Mouse (Mus musculus) lung, adult 2 months (tissue): Measurements from ENCODE around the gene Gm156. TPM values are rescaled to one million over a fixed set of nuclear protein-coding genes. Genes with fewer than 3 reads are reported as not detected.
"Not testable (repeated sequence)": the region's sequence is repeated elsewhere in the genome, so short reads cannot be mapped to it uniquely, and the experiment has no call there.

Source experiments
- DNase-seq: peaks from one replicate; pipeline ENCODE4 v3.0.0; 2022
- H3K4me1 ChIP-seq: fragments of 200-500 bp; 2 replicates; pipeline ENCODE4 v1.6.1; 2011; ENCODE audit warnings: low read length; ENCODE audit not compliant: control insufficient read depth, insufficient read depth
- H3K4me3 ChIP-seq: fragments of 200-500 bp; replicated peaks from 2 replicates; pipeline ENCODE3; 2011; ENCODE audit warnings: low read depth, mild to moderate bottlenecking, control low read depth, low read length; ENCODE audit errors: extremely low read depth
- CTCF ChIP-seq: fragments of 200-500 bp; IDR thresholded peaks from 2 replicates; pipeline ENCODE4 v1.5.1; 2011; ENCODE audit warnings: mild to moderate bottlenecking, low read length, control low read depth; ENCODE audit not compliant: insufficient read depth
- POLR2A ChIP-seq: fragments of 200-500 bp; IDR thresholded peaks from 2 replicates; pipeline ENCODE4 v1.6.1; 2011; ENCODE audit warnings: low read depth, mild to moderate bottlenecking, control low read depth, low read length, borderline replicate concordance; ENCODE audit errors: extremely low read depth
- WGBS: fragments of 180-500 bp; shearing (Covaris S2); methylation state at CpG from one replicate; pipeline ENCODE4 v1.1.7; 2018; 5-methylcytosine and 5-hydroxymethylcytosine counted together
- polyA plus RNA-seq: library from polyadenylated mRNA; depleted of rRNA; stranded (reverse); fragments of >200 nt; gene quantifications from 2 replicates; pipeline ENCODE4 v1.2.3, GENCODE M21; 2012; rRNA removed

Gm156 gene
- polyA plus RNA-seq: not detected in 2 replicates

DNA sequence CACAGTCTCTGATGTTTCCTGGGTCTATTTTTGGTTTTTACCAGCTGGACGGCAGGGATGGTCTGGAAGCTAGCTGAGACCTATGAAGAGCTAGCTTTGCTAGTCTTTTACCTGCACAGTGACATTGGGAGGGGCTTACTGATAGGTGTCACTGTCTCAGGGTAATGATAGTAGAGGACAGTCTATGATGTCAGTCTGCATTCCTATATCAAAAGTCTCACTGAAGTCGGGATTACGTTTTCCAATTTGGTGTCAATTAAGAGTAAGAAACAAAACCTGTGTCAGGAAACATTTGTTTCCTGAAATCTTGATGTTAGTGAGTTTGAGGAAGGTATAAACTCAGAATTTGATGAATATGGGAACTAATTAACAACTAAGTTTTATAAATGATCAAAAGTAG lies at the start of gene Gm156:
TSS of gene Gm156 (minus strand) at position 101 of the 400 bp plus-strand sequence.
- not testable (repeated sequence) for DNase-seq, H3K4me1 ChIP-seq, H3K4me3 ChIP-seq
- whole genome bisulfite sequencing: 82% methylated on average over 3 of the region's 3 CpGs

DNA sequence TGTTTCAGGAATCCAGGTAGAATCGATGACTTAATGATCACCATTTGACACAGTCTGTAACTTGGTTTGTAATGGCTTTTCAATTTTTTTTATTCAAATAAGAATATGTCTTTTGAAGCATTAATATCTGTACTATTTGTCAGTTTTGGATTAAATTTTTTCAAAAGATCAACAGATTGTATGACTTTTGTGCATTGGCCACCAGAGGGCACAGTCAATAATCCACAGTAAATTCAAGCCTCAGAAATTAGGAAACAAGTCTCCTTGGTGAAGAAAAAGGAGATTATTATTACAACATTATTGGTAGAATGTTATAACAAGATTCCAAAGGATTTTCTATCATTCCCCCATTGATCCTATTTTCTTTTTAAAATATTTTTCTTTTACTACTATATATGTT lies 41.5 kb upstream of the Gm156 start:
- 70% methylated on average over 1 of the region's 1 CpGs for WGBS
- no peak for TF ChIP-seq CTCF
- no peak for TF ChIP-seq POLR2A
- no peak for DNase-seq
- Histone ChIP-seq H3K4me3 (no peak overlapping the region), H3K4me1 (no peaks in the 10 kb centered on the region)

DNA sequence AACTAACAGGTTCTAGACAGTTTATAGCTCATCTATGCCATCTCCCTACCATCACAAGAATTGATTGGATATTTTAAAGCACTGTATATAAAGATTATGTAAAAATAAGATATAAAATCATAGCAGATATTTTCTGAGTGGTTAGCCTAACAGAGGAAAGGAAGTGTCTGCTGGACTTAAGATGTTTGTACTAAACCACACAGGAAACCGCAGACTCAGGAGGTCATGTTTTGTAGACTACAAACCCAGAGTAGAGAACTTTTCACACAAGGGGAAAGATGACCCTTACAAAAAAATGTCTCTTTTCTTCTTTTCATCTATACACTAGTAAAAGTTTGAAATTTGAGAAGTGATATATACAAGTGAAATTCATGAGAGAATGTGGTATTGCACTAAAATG lies 39.9 kb upstream of the Gm156 start:
- DNase-seq: no peak
- no peak for TF ChIP-seq POLR2A
- TF ChIP-seq CTCF: no peak
- no peak overlapping the region for H3K4me3 ChIP-seq
- 57% methylated on average over 1 of the region's 1 CpGs for WGBS
- H3K4me1 ChIP-seq: no peaks in the 10 kb centered on the region

DNA sequence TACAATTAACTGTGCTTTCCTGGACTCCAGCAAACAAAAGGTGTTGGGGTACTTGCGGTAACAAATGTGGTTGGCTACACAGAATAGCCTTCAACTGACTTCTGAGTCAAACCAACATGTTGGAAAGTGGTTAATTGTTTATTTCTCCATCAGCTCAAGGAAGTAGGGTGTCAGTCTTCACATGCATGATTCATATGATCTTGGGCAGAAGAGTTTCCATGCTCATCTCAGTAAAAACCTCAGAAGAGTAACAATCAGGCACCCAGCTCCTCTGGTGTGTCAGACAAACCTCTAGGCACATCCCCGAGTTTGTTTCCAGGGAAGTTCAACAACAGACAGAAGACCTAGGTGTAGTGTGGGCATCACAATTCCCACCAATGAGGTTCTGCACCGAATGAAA lies 33.7 kb upstream of the Gm156 start:
- no peak for DNase-seq
- no peak for TF ChIP-seq POLR2A
- no peak for TF ChIP-seq CTCF
- WGBS: 58% methylated on average over 3 of the region's 3 CpGs
- H3K4me1 ChIP-seq: no peaks in the 10 kb centered on the region
- H3K4me3 ChIP-seq: no peak overlapping the region

DNA sequence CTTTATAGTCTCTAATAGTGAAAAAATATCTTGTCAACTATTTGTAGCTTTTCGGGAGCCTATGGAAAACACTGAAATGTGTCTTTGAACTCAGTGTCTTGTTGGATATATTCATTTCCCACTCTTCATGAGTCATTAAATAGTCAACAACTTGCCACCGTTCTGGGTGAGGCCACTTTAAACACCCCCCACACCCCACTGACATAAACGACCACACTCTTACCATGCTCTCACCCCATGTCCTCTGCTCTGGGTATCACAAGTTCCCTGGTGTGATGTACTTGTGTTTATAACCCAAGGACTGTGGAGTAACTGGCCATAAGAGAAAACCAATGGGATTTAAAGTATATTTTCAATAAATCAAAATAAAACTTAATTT lies 36.4 kb downstream of the Gm156 start:
- H3K4me1 ChIP-seq: no peaks in the 10 kb centered on the region
- no peak overlapping the region for H3K4me3 ChIP-seq
- no peak for DNase-seq
- TF ChIP-seq POLR2A (no peak), CTCF (no peak)
- WGBS: 60% methylated on average over 3 of the region's 3 CpGs

DNA sequence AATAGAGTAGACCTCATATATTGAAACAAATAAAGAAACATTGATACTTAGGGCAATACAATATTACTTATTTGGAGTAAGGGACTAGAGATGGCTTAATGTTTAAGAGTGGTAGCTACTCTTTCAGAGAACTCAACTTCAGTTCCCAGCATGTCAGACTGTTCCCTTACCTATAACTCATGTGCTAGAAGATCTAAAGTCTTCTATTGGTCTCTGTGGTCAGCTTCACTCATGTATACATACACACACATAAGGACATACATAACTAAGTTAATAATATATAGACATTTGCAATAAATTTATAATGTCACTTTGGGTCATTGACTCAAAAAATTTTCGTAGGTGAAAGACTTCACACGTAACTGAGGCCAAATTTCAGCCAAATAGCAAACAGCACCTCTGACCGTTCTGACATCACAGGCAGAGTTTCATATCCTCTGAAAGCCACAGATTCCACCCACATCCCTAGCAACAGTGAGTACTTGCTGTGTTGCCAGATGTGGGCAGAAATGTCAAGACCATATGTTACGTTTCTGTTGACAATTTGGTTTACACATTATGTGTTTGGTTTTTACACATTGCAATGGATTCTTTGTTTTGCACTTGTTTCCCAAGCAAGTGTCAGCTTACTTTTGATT lies 36.9 kb downstream of the Gm156 start:
- Histone ChIP-seq H3K4me3 (no peak overlapping the region), H3K4me1 (no peaks in the 10 kb centered on the region)
- 66% methylated on average over 4 of the region's 4 CpGs for WGBS
- DNase-seq: no peak
- TF ChIP-seq POLR2A: no peak
- TF ChIP-seq CTCF: no peak

DNA sequence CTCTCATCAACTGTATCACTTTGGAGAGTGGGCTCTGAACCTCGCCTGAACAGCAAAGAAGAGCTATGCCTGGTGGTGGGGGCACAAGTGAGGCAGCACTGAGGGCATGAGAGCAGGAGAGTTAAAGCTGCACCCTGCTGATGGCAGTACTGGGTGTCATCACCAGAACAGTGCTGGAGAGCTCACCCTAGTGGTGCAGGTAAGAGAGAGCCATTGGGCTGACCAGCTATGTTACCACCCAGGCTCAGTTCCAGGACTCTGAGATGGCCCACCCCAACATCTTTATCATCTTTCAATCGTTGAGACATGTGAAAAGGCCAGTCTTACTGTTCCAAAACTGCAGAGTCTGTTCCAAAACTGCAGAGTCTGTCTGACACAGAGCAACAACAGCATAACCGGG lies 37.9 kb downstream of the Gm156 start:
- 61% methylated on average over 3 of the region's 3 CpGs for WGBS
- TF ChIP-seq POLR2A (no peak), CTCF (no peak)
- Histone ChIP-seq H3K4me3 (no peak overlapping the region), H3K4me1 (no peaks in the 10 kb centered on the region)
- DNase-seq: no peak

DNA sequence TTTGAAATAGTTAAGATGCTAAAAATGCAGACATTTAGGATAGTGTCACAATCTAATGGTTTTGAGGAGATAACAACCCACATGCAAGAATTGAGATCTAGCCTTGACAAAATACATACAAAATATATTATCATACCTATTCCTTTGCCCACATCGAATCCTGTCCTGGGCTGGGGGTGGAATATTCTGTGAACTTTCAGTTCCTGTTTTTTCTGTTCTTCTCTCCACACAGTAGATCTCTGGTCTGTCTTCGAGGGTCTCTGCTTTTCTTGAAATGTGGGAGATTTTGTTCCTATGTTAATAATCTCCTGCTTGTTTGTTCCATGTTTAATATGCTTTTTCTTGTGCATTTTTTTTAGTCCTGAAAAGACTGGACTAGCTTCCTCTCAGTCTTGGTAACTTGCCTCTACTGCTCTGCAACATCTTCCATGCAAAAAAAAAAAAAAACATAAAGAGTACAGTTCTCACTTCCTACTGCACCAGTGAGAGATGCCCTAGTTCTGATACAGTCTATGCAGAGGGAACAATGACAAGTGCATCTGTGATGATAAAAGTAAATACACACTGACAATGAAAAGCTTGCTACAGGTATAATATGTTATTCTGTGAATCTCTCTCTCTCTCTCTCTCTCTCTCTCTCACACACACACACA lies 43.9 kb downstream of the Gm156 start, which contains the start of gene Klri2:
TSS of gene Klri2 (minus strand) at position 416 of the 653 bp plus-strand sequence.
- no peak for DNase-seq
- TF ChIP-seq POLR2A (no peak), CTCF (no peak)
- whole genome bisulfite sequencing: 38% methylated on average over 2 of the region's 2 CpGs
- no peak within 1 kb of the TSS for H3K4me3 ChIP-seq
- no peaks in the 10 kb centered on the region for H3K4me1 ChIP-seq

DNA sequence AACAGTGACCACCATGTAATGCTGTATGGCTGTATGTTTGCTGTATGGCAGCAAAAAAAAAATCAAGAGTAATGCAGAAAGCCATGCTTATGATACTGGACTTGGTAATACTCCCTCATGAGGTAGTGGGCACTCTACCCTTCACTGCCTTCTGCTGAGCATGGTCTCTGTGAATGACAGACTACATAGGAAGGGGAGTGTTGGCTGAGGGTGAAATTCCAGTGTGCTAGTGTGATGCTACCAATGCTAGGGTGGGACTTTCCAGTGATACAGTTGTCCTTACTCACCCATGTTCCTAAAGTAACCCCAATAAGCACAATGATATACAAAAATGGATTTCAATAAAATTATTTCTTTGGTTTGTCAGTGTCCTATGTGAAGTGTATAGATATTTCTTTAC lies 47.7 kb downstream of the Gm156 start:
- no peak for TF ChIP-seq POLR2A
- TF ChIP-seq CTCF: no peak
- no peak for DNase-seq
- Histone ChIP-seq H3K4me3 (no peak overlapping the region), H3K4me1 (no peaks in the 10 kb centered on the region)

DNA sequence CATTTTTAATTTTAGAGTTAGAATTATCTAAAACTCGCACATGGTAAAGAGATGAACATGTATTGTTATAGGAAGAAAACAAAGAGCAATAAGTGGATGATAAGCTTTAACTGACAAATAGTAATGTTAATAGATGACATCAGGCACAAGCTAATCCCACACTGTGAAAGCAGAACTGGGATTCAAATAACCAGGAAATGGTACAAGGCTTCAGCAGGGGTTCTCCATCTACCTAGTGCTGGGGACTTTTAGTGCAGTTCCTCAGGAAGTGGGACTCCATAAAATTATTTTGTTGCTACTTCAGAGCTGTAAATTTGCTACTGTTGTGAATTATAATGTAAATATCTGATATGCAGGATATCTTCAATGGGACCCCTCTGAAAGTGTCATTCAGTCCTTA lies 56.8 kb downstream of the Gm156 start:
- Histone ChIP-seq H3K4me3 (no peak overlapping the region), H3K4me1 (no peaks in the 10 kb centered on the region)
- WGBS: 84% methylated on average over 1 of the region's 1 CpGs
- DNase-seq: no peak
- TF ChIP-seq POLR2A (no peak), CTCF (no peak)
